9 mouse cellular contexts compared by ENCODE assay signal in genomic region chr5:30482319-30482718, GRCm38 (mm10). TPM values are rescaled to one million over a fixed set of nuclear protein-coding genes. Genes with fewer than 3 reads are reported as not detected.
A peak's percentile ranks its signal among the peaks of the same experiment; 100 is the strongest.
DNase-seq lines count a peak whose midpoint lies in the region; ATAC-seq and TF ChIP-seq lines count a peak whose summit lies in the region.
"Had no signal": no experiment of that assay in that cellular context is flagged by ENCODE, and none has a peak within 500 bp of the region (broad histone marks: within the 10 kb centered on the region; RNA-seq: fewer than 3 reads in every experiment).

No protein-coding gene starts in this region.

- H3K4me3 ChIP-seq in G1E (ENCODE audit: low read depth, low read length) = no peak overlapping the region
- H3K4me3 ChIP-seq in embryonic facial prominence, embryonic 12.5 days = no peak overlapping the region
- no peak overlapping the region for H3K4me3 ChIP-seq in heart, embryonic 16.5 days (ENCODE audit: low read length)
- H3K4me3 ChIP-seq in lung, embryonic 14.5 days (ENCODE audit: low read depth, low read length) = no peak overlapping the region

- peak; percentile 22 for DNase-seq in G1E (ENCODE audit: low spot score)
- peak; percentile 34 to 59 for DNase-seq in adrenal gland, postnatal 4 days (ENCODE audit: low spot score in 2 of 2)
- peak; percentile 76 for DNase-seq in layer of hippocampus, adult 11-12 months (ENCODE audit: low spot score)
- DNase-seq in lung, embryonic 14.5 days = peak; percentile 93
- peak; percentile 73 for DNase-seq in retina, postnatal 7 days (ENCODE audit: low read depth, low spot score)
- DNase-seq in urinary bladder, postnatal 14 days (ENCODE audit: low spot score) = peak; percentile 79

- H3K4me1 ChIP-seq in G1E (ENCODE audit: insufficient read depth, low read depth, low read length) = no peaks in the 10 kb centered on the region
- H3K4me1 ChIP-seq in embryonic facial prominence, embryonic 12.5 days = no peaks in the 10 kb centered on the region
- H3K4me1 ChIP-seq in heart, embryonic 16.5 days (ENCODE audit: control insufficient read depth, insufficient read depth, low read length) = no peaks in the 10 kb centered on the region
- no peaks in the 10 kb centered on the region for H3K4me1 ChIP-seq in lung, embryonic 14.5 days (ENCODE audit: insufficient read depth)

- ATAC-seq in G1E (ENCODE audit: extremely low read depth, insufficient number of reproducible peaks, low FRiP score, poor library complexity, severe bottlenecking) = no peak
- peak; percentile 15; the same call in 1 of the 2 replicates for ATAC-seq in embryonic facial prominence, embryonic 12.5 days (ENCODE audit: insufficient number of reproducible peaks, insufficient read depth, low FRiP score, low TSS enrichment)
- ATAC-seq in heart, embryonic 16.5 days (replicated peaks; ENCODE audit: extremely low read depth, insufficient read depth, low FRiP score) = 0 out of 2 replicates have a peak, but pooled peaks have one; percentile 37
- peak; percentile 84 for ATAC-seq in lung, embryonic 14.5 days (ENCODE audit: insufficient read depth)

- TF ChIP-seq CTCF in G1E (IDR thresholded peaks at IDR 0.05; ENCODE audit: low read depth, low read length) = peak; percentile 34; the same call in 1 of the 2 replicates
- peak; percentile 91 for TF ChIP-seq CTCF in lung, embryonic 14.5 days (IDR thresholded peaks at IDR 0.05; ENCODE audit: low read depth)

- H3K9ac ChIP-seq in embryonic facial prominence, embryonic 12.5 days = no peak overlapping the region
- no peak overlapping the region for H3K9ac ChIP-seq in heart, embryonic 16.5 days (ENCODE audit: low read length)
- no peak overlapping the region for H3K9ac ChIP-seq in lung, embryonic 14.5 days

- H3K9me3 ChIP-seq in G1E (replicated peaks) = no peaks in the 10 kb centered on the region
- H3K9me3 ChIP-seq in embryonic facial prominence, embryonic 12.5 days = no peaks in the 10 kb centered on the region
- peaks cover 2% of the 10 kb centered on the region; the same call in 1 of the 2 replicates for H3K9me3 ChIP-seq in heart, embryonic 16.5 days (replicated peaks; ENCODE audit: control insufficient read depth, low read length)
- no peaks in the 10 kb centered on the region for H3K9me3 ChIP-seq in lung, embryonic 14.5 days (ENCODE audit: low read depth, low read length)

- no peak overlapping the region for H3K27ac ChIP-seq in embryonic facial prominence, embryonic 12.5 days
- H3K27ac ChIP-seq in heart, embryonic 16.5 days (ENCODE audit: low read length) = no peak overlapping the region
- no peak overlapping the region for H3K27ac ChIP-seq in lung, embryonic 14.5 days (ENCODE audit: low read depth)

- peaks cover 9% of the 10 kb centered on the region for H3K27me3 ChIP-seq in G1E (ENCODE audit: insufficient read depth, low read length)
- no peaks in the 10 kb centered on the region for H3K27me3 ChIP-seq in embryonic facial prominence, embryonic 12.5 days
- no peaks in the 10 kb centered on the region for H3K27me3 ChIP-seq in heart, embryonic 16.5 days (ENCODE audit: control insufficient read depth, insufficient read depth, low read length)
- no peaks in the 10 kb centered on the region for H3K27me3 ChIP-seq in lung, embryonic 14.5 days (ENCODE audit: insufficient read depth, low read length)

- 19% methylated on average over 5 of the region's 5 CpGs for WGBS in embryonic facial prominence, embryonic 12.5 days
- 11% methylated on average over 5 of the region's 5 CpGs for WGBS in heart, embryonic 16.5 days
- WGBS in lung, embryonic 14.5 days = 16% methylated on average over 5 of the region's 5 CpGs

- H3K36me3 ChIP-seq in G1E (replicated peaks) = no peaks in the 10 kb centered on the region
- no peaks in the 10 kb centered on the region for H3K36me3 ChIP-seq in embryonic facial prominence, embryonic 12.5 days
- no peaks in the 10 kb centered on the region for H3K36me3 ChIP-seq in heart, embryonic 16.5 days (ENCODE audit: control insufficient read depth, insufficient read depth)
- no peaks in the 10 kb centered on the region for H3K36me3 ChIP-seq in lung, embryonic 14.5 days (ENCODE audit: insufficient read depth)

- no peak overlapping the region for H3K4me2 ChIP-seq in embryonic facial prominence, embryonic 12.5 days (replicated peaks)
- H3K4me2 ChIP-seq in heart, embryonic 16.5 days (ENCODE audit: low read depth, low read length) = no peak overlapping the region
- H3K4me2 ChIP-seq in lung, embryonic 14.5 days = no peak overlapping the region

RNA-seq across cellular contexts. Expression of gene 1700001C02Rik, which starts 16.5 kb away (rescaled TPM):
- total RNA-seq in G1E (2014; fragmentation: Nextera tagmentation) (not detected in 2 replicates), G1E (2017) (not detected in 2 replicates)
- not detected in 2 replicates for polyA plus RNA-seq in G1E (2012)
- total RNA-seq in adrenal gland, postnatal 4 days (2021) = not detected
- not detected in 2 replicates for polyA plus RNA-seq in embryonic facial prominence, embryonic 12.5 days (2016; fragmentation: Nextera tagmentation; extraction: Ambion mirVana)
- polyA plus RNA-seq in heart, embryonic 16.5 days (2015; fragmentation: Nextera tagmentation; extraction: Ambion mirVana) = 0.95 and 1.00 TPM in 2 replicates
- not detected in 2 replicates for polyA plus RNA-seq in lung, embryonic 14.5 days (2014; fragmentation: Nextera tagmentation; extraction: Ambion mirVana)
- polyA plus RNA-seq: heart, embryonic 14.5 days had no signal

RNA-seq across cellular contexts. Expression of gene Otof, which starts 20.6 kb away (rescaled TPM):
- not detected in 2 replicates for total RNA-seq in G1E (2014; fragmentation: Nextera tagmentation)
- total RNA-seq in G1E (2017) = under 0.01 TPM in 2 replicates
- polyA plus RNA-seq in G1E (2012) = not detected in 2 replicates
- under 1 TPM; 0.17 to 0.22 TPM for total RNA-seq in adrenal gland, postnatal 4 days (2021)
- polyA plus RNA-seq in embryonic facial prominence, embryonic 12.5 days (2016; fragmentation: Nextera tagmentation; extraction: Ambion mirVana) = 0.24 and 0.56 TPM in 2 replicates
- polyA plus RNA-seq in heart, embryonic 16.5 days (2015; fragmentation: Nextera tagmentation; extraction: Ambion mirVana) = 0.16 and 0.17 TPM in 2 replicates
- polyA plus RNA-seq in lung, embryonic 14.5 days (2014; fragmentation: Nextera tagmentation; extraction: Ambion mirVana) = 1.4 and 1.7 TPM in 2 replicates

Comparison
In these comparisons a context has a peak if more than half of its experiments do, and no peak if none do; other contexts are left out.
1. DNase-seq: peak in every context shown above with its lines; median percentile 93 in lung, embryonic 14.5 days; 79 in urinary bladder, postnatal 14 days; 76 in layer of hippocampus, adult 11-12 months; 73 in retina, postnatal 7 days; 46 in adrenal gland, postnatal 4 days; 22 in G1E.